ENCODE assay signal across 8 mouse cellular contexts in genomic region chr9:49246839-49247238, GRCm38 (mm10). TPM values are rescaled to one million over a fixed set of nuclear protein-coding genes. Genes with fewer than 3 reads are reported as not detected.
DNase-seq lines count a peak whose midpoint lies in the region; ATAC-seq and TF ChIP-seq lines count a peak whose summit lies in the region.
"Had no signal": no experiment of that assay in that cellular context is flagged by ENCODE, and none has a peak within 500 bp of the region (broad histone marks: within the 10 kb centered on the region; RNA-seq: fewer than 3 reads in every experiment).

No protein-coding gene starts in this region.

- peak; percentile 44 for DNase-seq in liver, adult 2 months (ENCODE audit: extremely low read depth, low read depth, low spot score)
- peak; percentile 84 to 86 for DNase-seq in adrenal gland, postnatal 36 days
- peak; percentile 15 to 72 for DNase-seq in layer of hippocampus, adult 8-10 months (ENCODE audit: low spot score in 2 of 2)
- peak; percentile 39 for DNase-seq in lung, postnatal 25 days (ENCODE audit: low spot score)
- peak; percentile 35 for DNase-seq in thymus, adult 2 months

- TF ChIP-seq CTCF in liver, adult 2 months (IDR thresholded peaks at IDR 0.05; ENCODE audit: low read depth, low read length): peak; percentile 86
- TF ChIP-seq CTCF in embryonic fibroblast, embryonic 13.5 days (IDR thresholded peaks at IDR 0.05; ENCODE audit: borderline replicate concordance, insufficient read depth, low read length): peak; percentile 65; the same call in 1 of the 2 replicates
- no peak for TF ChIP-seq CTCF in thymus, adult 2 months (IDR thresholded peaks at IDR 0.05; ENCODE audit: borderline replicate concordance, control insufficient read depth, extremely low read depth, insufficient read depth, low read length, poor library complexity)

- 17% methylated on average over 7 of the region's 7 CpGs for WGBS in liver, adult 2 months
- 29% methylated on average over 7 of the region's 7 CpGs for WGBS in liver, embryonic 12.5 days (ENCODE audit: insufficient replicate concordance)
- WGBS in thymus, adult 2 months: 30% methylated on average over 7 of the region's 7 CpGs

- no peaks in the 10 kb centered on the region for H3K4me1 ChIP-seq in liver, adult 2 months (ENCODE audit: control insufficient read depth, insufficient read depth, low read length)
- no peaks in the 10 kb centered on the region for H3K4me1 ChIP-seq in liver, embryonic 12.5 days
- H3K4me1 ChIP-seq in embryonic fibroblast, embryonic 13.5 days (ENCODE audit: control insufficient read depth, insufficient read depth, low read length): no peaks in the 10 kb centered on the region
- no peaks in the 10 kb centered on the region for H3K4me1 ChIP-seq in thymus, adult 2 months (replicated peaks; ENCODE audit: control insufficient read depth, insufficient read depth, low read length)

- H3K4me3 ChIP-seq in liver, adult 2 months (ENCODE audit: insufficient read depth, low read depth, low read length): no peak overlapping the region
- H3K4me3 ChIP-seq in liver, embryonic 12.5 days: no peak overlapping the region
- no peak overlapping the region for H3K4me3 ChIP-seq in embryonic fibroblast, embryonic 13.5 days (ENCODE audit: insufficient read depth, low read length)
- no peak overlapping the region for H3K4me3 ChIP-seq in thymus, adult 2 months (ENCODE audit: control insufficient read depth, insufficient read depth, low read length)
- H3K4me3 ChIP-seq: neural tube, embryonic 13.5 days had no signal

- H3K4me2 ChIP-seq in liver, embryonic 12.5 days: no peak overlapping the region
- H3K4me2 ChIP-seq: neural tube, embryonic 13.5 days had no signal

- TF ChIP-seq POLR2A in liver, adult 2 months (IDR thresholded peaks at IDR 0.05; ENCODE audit: extremely low read depth, insufficient read depth, low read length): no peak
- no peak for TF ChIP-seq POLR2A in embryonic fibroblast, embryonic 13.5 days (IDR thresholded peaks at IDR 0.05; ENCODE audit: low read depth, low read length)
- no peak for TF ChIP-seq POLR2A in thymus, adult 2 months (IDR thresholded peaks at IDR 0.05; ENCODE audit: control insufficient read depth, extremely low read depth, insufficient read depth, low read length, poor library complexity)

- H3K9me3 ChIP-seq in liver, embryonic 12.5 days (replicated peaks): no peaks in the 10 kb centered on the region
- H3K9me3 ChIP-seq: neural tube, embryonic 13.5 days had no signal

- H3K79me2 ChIP-seq in liver, adult 2 months (ENCODE audit: control insufficient read depth, insufficient read depth, low read length): no peaks in the 10 kb centered on the region

- H3K9ac ChIP-seq in liver, adult 2 months (ENCODE audit: low read depth, low read length): no peak overlapping the region
- no peak overlapping the region for H3K9ac ChIP-seq in liver, embryonic 12.5 days
- H3K9ac ChIP-seq: neural tube, embryonic 13.5 days had no signal

- ATAC-seq in liver, embryonic 12.5 days: no peak

- no peaks in the 10 kb centered on the region for H3K36me3 ChIP-seq in liver, adult 2 months (ENCODE audit: control insufficient read depth, insufficient read depth, low read length)
- H3K36me3 ChIP-seq in liver, embryonic 12.5 days: no peaks in the 10 kb centered on the region
- no peaks in the 10 kb centered on the region for H3K36me3 ChIP-seq in thymus, adult 2 months (ENCODE audit: control insufficient read depth, insufficient read depth, low read length)
- H3K36me3 ChIP-seq: neural tube, embryonic 13.5 days had no signal

- no peak overlapping the region for H3K27ac ChIP-seq in liver, adult 2 months (replicated peaks; ENCODE audit: insufficient read depth, low read depth, low read length)
- H3K27ac ChIP-seq in liver, embryonic 12.5 days: no peak overlapping the region
- H3K27ac ChIP-seq in embryonic fibroblast, embryonic 13.5 days (ENCODE audit: insufficient read depth, low read length): no peak overlapping the region
- no peak overlapping the region for H3K27ac ChIP-seq in thymus, adult 2 months (ENCODE audit: control insufficient read depth, insufficient read depth, low read length)
- H3K27ac ChIP-seq: neural tube, embryonic 13.5 days had no signal

- H3K27me3 ChIP-seq in liver, adult 2 months (ENCODE audit: control insufficient read depth, insufficient read depth, low read length): no peaks in the 10 kb centered on the region
- no peaks in the 10 kb centered on the region for H3K27me3 ChIP-seq in liver, embryonic 12.5 days (replicated peaks)
- H3K27me3 ChIP-seq in thymus, adult 2 months (ENCODE audit: control insufficient read depth, insufficient read depth, low read length): no peaks in the 10 kb centered on the region
- H3K27me3 ChIP-seq: neural tube, embryonic 13.5 days had no signal

RNA-seq across cellular contexts. Expression of gene Gm4894, which starts 3.5 kb away (rescaled TPM):
- not detected in 2 replicates for total RNA-seq in liver, adult 2 months (2014; rRNA removed)
- polyA plus RNA-seq in liver, adult 2 months (2012; rRNA removed): not detected in 2 replicates
- not detected in 2 replicates for polyA plus RNA-seq in liver, embryonic 12.5 days (2016; fragmentation: Nextera tagmentation; extraction: Ambion mirVana)
- not detected for total RNA-seq in adrenal gland, postnatal 36 days (2021)
- polyA plus RNA-seq in embryonic fibroblast, embryonic 13.5 days (2011; ENCODE audit: insufficient read length, low read depth, missing spikeins): not detected in 2 replicates
- total RNA-seq in layer of hippocampus, adult 8-10 months (2022): not detected
- 0.22 and 0.30 TPM in 2 replicates for polyA plus RNA-seq in thymus, adult 2 months (2012; rRNA removed)
- polyA plus RNA-seq: neural tube, embryonic 13.5 days had no signal

Comparison
In these comparisons a context has a peak if more than half of its experiments do, and no peak if none do; other contexts are left out.
1. DNase-seq: peak in every context shown above with its lines; median percentile 85 in adrenal gland, postnatal 36 days; 44 in liver, adult 2 months; 44 in layer of hippocampus, adult 8-10 months; 39 in lung, postnatal 25 days; 35 in thymus, adult 2 months.